Mouse (Mus musculus): Measurements from ENCODE around the gene Tbc1d17. TPM values are rescaled to one million over a fixed set of nuclear protein-coding genes. Genes with fewer than 3 reads are reported as not detected.
A peak's percentile ranks its signal among the peaks of the same experiment; 100 is the strongest.

Gene Tbc1d17
- polyA plus RNA-seq, 1 experiment from 2014 or later, result 122 TPM

- WGBS, result 68% methylated on average over 9 of the region's 9 CpGs
Observed at GRCm38 (mm10) chr7:44856265-44856916, 7.5 kb upstream of the Tbc1d17 start.

GRCm38 (mm10) chr7:44855036-44855435, 6.2 kb upstream of the Tbc1d17 start:
- ATAC-seq (replicated peaks), result no peak
- Histone ChIP-seq H3K4me3 (peak overlapping the region; percentile 41), H3K4me2 (peak overlapping the region; percentile 60), H3K27me3 (replicated peaks) (no peaks in the 10 kb centered on the region), H3K36me3 (replicated peaks) (peaks cover 8% of the 10 kb centered on the region; the same call in 1 of the 2 replicates), H3K9ac (peak overlapping the region; percentile 47; the same call in 1 of the 2 replicates), H3K27ac (peak overlapping the region; percentile 82), H3K9me3 (no peaks in the 10 kb centered on the region), H3K4me1 (peaks cover 59% of the 10 kb centered on the region)
- 32% methylated on average over 10 of the region's 10 CpGs for WGBS

More at GRCm38 (mm10) chr7:44856265-44856916, 7.5 kb upstream of the Tbc1d17 start:
- Histone ChIP-seq H3K9ac (no peak overlapping the region), H3K27me3 (replicated peaks) (no peaks in the 10 kb centered on the region), H3K4me2 (peak overlapping the region; percentile 94), H3K36me3 (replicated peaks) (peaks cover 8% of the 10 kb centered on the region; the same call in 1 of the 2 replicates), H3K9me3 (no peaks in the 10 kb centered on the region), H3K4me3 (peak overlapping the region; percentile 75), H3K4me1 (peaks cover 59% of the 10 kb centered on the region), H3K27ac (peak overlapping the region; percentile 93)
- ATAC-seq (replicated peaks), result no peak

- no peak for ATAC-seq (replicated peaks)
- Histone ChIP-seq H3K4me3 (peak overlapping the region; percentile 41), H3K27me3 (replicated peaks) (no peaks in the 10 kb centered on the region), H3K27ac (peak overlapping the region; percentile 82), H3K36me3 (replicated peaks) (peaks cover 8% of the 10 kb centered on the region; the same call in 1 of the 2 replicates), H3K4me2 (peak overlapping the region; percentile 60), H3K4me1 (peaks cover 59% of the 10 kb centered on the region), H3K9ac (peak overlapping the region; percentile 47), H3K9me3 (no peaks in the 10 kb centered on the region)
- WGBS, result under 1% methylated on average over 45 of the region's 45 CpGs
Observed at GRCm38 (mm10) chr7:44854356-44855031, 5.6 kb upstream of the Tbc1d17 start.

GRCm38 (mm10) chr7:44853596-44854355, 4.9 kb upstream of the Tbc1d17 start:
- no peak for ATAC-seq (replicated peaks)
- WGBS, result 39% methylated on average over 26 of the region's 26 CpGs
- Histone ChIP-seq H3K27ac (peak overlapping the region; percentile 82), H3K9me3 (no peaks in the 10 kb centered on the region), H3K4me2 (peak overlapping the region; percentile 60), H3K36me3 (replicated peaks) (peaks cover 8% of the 10 kb centered on the region; the same call in 1 of the 2 replicates), H3K4me3 (peak overlapping the region; percentile 41), H3K9ac (peak overlapping the region; percentile 47), H3K27me3 (replicated peaks) (no peaks in the 10 kb centered on the region), H3K4me1 (peaks cover 59% of the 10 kb centered on the region)

- no peak overlapping the region for H3K9ac ChIP-seq
- H3K9me3 ChIP-seq, result no peaks in the 10 kb centered on the region
- H3K4me2 ChIP-seq, result no peak overlapping the region
- H3K4me1 ChIP-seq, result peaks cover 55% of the 10 kb centered on the region
- H3K36me3 ChIP-seq (replicated peaks), result peaks cover 8% of the 10 kb centered on the region; the same call in 1 of the 2 replicates
- H3K27me3 ChIP-seq (replicated peaks), result no peaks in the 10 kb centered on the region
- no peak for ATAC-seq (replicated peaks)
- H3K27ac ChIP-seq, result no peak overlapping the region
- H3K4me3 ChIP-seq, result no peak overlapping the region
- WGBS, result 98% methylated on average over 2 of the region's 2 CpGs
Observed at GRCm38 (mm10) chr7:44853065-44853464, 4.2 kb upstream of the Tbc1d17 start.

- H3K9me3 ChIP-seq, result no peaks in the 10 kb centered on the region
- H3K36me3 ChIP-seq (replicated peaks), result peaks cover 8% of the 10 kb centered on the region; the same call in 1 of the 2 replicates
- WGBS, result 92% methylated on average over 36 of the region's 36 CpGs
- no peak overlapping the region for H3K9ac ChIP-seq
- no peak for ATAC-seq (replicated peaks)
- H3K27ac ChIP-seq, result no peak overlapping the region
- H3K27me3 ChIP-seq (replicated peaks), result no peaks in the 10 kb centered on the region
- no peak overlapping the region for H3K4me2 ChIP-seq
- peaks cover 55% of the 10 kb centered on the region for H3K4me1 ChIP-seq
- H3K4me3 ChIP-seq, result no peak overlapping the region
Observed at GRCm38 (mm10) chr7:44852259-44853027, 3.6 kb upstream of the Tbc1d17 start.

- no peak for ATAC-seq (replicated peaks)
- Histone ChIP-seq H3K9ac (no peak overlapping the region), H3K9me3 (no peaks in the 10 kb centered on the region), H3K36me3 (replicated peaks) (peaks cover 8% of the 10 kb centered on the region; the same call in 1 of the 2 replicates), H3K27ac (no peak overlapping the region), H3K27me3 (replicated peaks) (no peaks in the 10 kb centered on the region), H3K4me3 (no peak overlapping the region), H3K4me1 (peaks cover 61% of the 10 kb centered on the region), H3K4me2 (no peak overlapping the region)
- 91% methylated on average over 12 of the region's 12 CpGs for WGBS
Observed at GRCm38 (mm10) chr7:44851625-44852234, 2.9 kb upstream of the Tbc1d17 start.

- no peak for ATAC-seq (replicated peaks)
- peak overlapping the region; percentile 84; the same call in 1 of the 2 replicates for H3K9ac ChIP-seq
- H3K9me3 ChIP-seq, result no peaks in the 10 kb centered on the region
- H3K36me3 ChIP-seq (replicated peaks), result peaks cover 11% of the 10 kb centered on the region
- peak overlapping the region; percentile 86 for H3K4me3 ChIP-seq
- 80% methylated on average over 8 of the region's 8 CpGs for WGBS
- H3K27me3 ChIP-seq (replicated peaks), result no peaks in the 10 kb centered on the region
- peak overlapping the region; percentile 99 for H3K27ac ChIP-seq
- H3K4me1 ChIP-seq, result peaks cover 58% of the 10 kb centered on the region
- H3K4me2 ChIP-seq, result peak overlapping the region; percentile 70
Observed at GRCm38 (mm10) chr7:44850789-44851624, 2.1 kb upstream of the Tbc1d17 start.

- peaks cover 52% of the 10 kb centered on the region for H3K4me1 ChIP-seq
Observed at GRCm38 (mm10) chr7:44850146-44850545, 1.3 kb upstream of the Tbc1d17 start.

GRCm38 (mm10) chr7:44849416-44850111, 685 bp upstream of the Tbc1d17 start:
- Histone ChIP-seq H3K9me3 (no peaks in the 10 kb centered on the region), H3K27ac (peak overlapping the region; percentile 99), H3K4me1 (peaks cover 46% of the 10 kb centered on the region), H3K9ac (peak overlapping the region; percentile 84), H3K4me2 (peak overlapping the region; percentile 70), H3K36me3 (replicated peaks) (peaks cover 25% of the 10 kb centered on the region), H3K27me3 (replicated peaks) (no peaks in the 10 kb centered on the region), H3K4me3 (peak overlapping the region; percentile 86)
- peak; percentile 85 for ATAC-seq (replicated peaks)
- WGBS, result under 1% methylated on average over 41 of the region's 41 CpGs

More at GRCm38 (mm10) chr7:44850146-44850545, 1.3 kb upstream of the Tbc1d17 start:
- Histone ChIP-seq H3K9me3 (no peaks in the 10 kb centered on the region), H3K4me3 (peak overlapping the region; percentile 86), H3K36me3 (replicated peaks) (peaks cover 19% of the 10 kb centered on the region), H3K27ac (peak overlapping the region; percentile 99), H3K4me2 (peak overlapping the region; percentile 70), H3K27me3 (replicated peaks) (no peaks in the 10 kb centered on the region), H3K9ac (peak overlapping the region; percentile 84)
- ATAC-seq (replicated peaks), result peak; percentile 31
- under 1% methylated on average over 33 of the region's 33 CpGs for WGBS
